Mouse (Mus musculus): ENCODE measurements around the gene Ubash3b. TPM values are rescaled to one million over a fixed set of nuclear protein-coding genes. Genes with fewer than 3 reads are reported as not detected.

Gene Ubash3b
- polyA plus RNA-seq, 1 experiment from 2014 or later = 8.3 TPM

- Histone ChIP-seq H3K4me1 (replicated peaks; ENCODE audit: control insufficient read depth, insufficient read depth, low read length) (peaks cover 15% of the 10 kb centered on the region), H3K9ac (ENCODE audit: low read length) (peak overlapping the region; percentile 72; the same call in 1 of the 2 replicates), H3K27me3 (ENCODE audit: control insufficient read depth, insufficient read depth, low read length) (peaks cover 13% of the 10 kb centered on the region), H3K36me3 (ENCODE audit: control insufficient read depth, insufficient read depth, low read length) (no peaks in the 10 kb centered on the region), H3K4me3 (ENCODE audit: low read depth, low read length) (peak overlapping the region; percentile 76), H3K4me2 (ENCODE audit: low read depth, low read length, severe bottlenecking) (peak overlapping the region; percentile 88), H3K9me3 (ENCODE audit: control insufficient read depth, low read length) (no peaks in the 10 kb centered on the region), H3K27ac (ENCODE audit: low read depth, low read length) (no peak overlapping the region)
- no peak for ATAC-seq (replicated peaks; ENCODE audit: low FRiP score)
- DNase-seq (ENCODE audit: low spot score) = no peak
- 21% methylated on average over 15 of the region's 15 CpGs for WGBS
These were observed 3.5 kb downstream of the Ubash3b start for GRCm38 (mm10) chr9:41157872-41158567.

GRCm38 (mm10) chr9:41157020-41157871 is 4.3 kb downstream of the Ubash3b start:
- WGBS = under 1% methylated on average over 76 of the region's 82 CpGs
- peak; percentile 89 for ATAC-seq (replicated peaks; ENCODE audit: low FRiP score)

GRCm38 (mm10) chr9:41156720-41157019 is 4.8 kb downstream of the Ubash3b start:
- WGBS = under 1% methylated on average over 20 of the region's 20 CpGs
- no peaks in the 10 kb centered on the region for H3K9me3 ChIP-seq (ENCODE audit: control insufficient read depth, low read length)
- H3K27ac ChIP-seq (ENCODE audit: low read depth, low read length) = no peak overlapping the region
- peaks cover 13% of the 10 kb centered on the region for H3K27me3 ChIP-seq (ENCODE audit: control insufficient read depth, insufficient read depth, low read length)
- H3K4me1 ChIP-seq (replicated peaks; ENCODE audit: control insufficient read depth, insufficient read depth, low read length) = peaks cover 17% of the 10 kb centered on the region
- H3K4me2 ChIP-seq (ENCODE audit: low read depth, low read length, severe bottlenecking) = peak overlapping the region; percentile 88
- no peak for DNase-seq (ENCODE audit: low spot score)
- H3K4me3 ChIP-seq (ENCODE audit: low read depth, low read length) = peak overlapping the region; percentile 76
- no peaks in the 10 kb centered on the region for H3K36me3 ChIP-seq (ENCODE audit: control insufficient read depth, insufficient read depth, low read length)
- ATAC-seq (replicated peaks; ENCODE audit: low FRiP score) = no peak
- peak overlapping the region; percentile 72 for H3K9ac ChIP-seq (ENCODE audit: low read length)

More at GRCm38 (mm10) chr9:41157020-41157871, 4.3 kb downstream of the Ubash3b start:
- Histone ChIP-seq H3K36me3 (ENCODE audit: control insufficient read depth, insufficient read depth, low read length) (no peaks in the 10 kb centered on the region), H3K4me1 (replicated peaks; ENCODE audit: control insufficient read depth, insufficient read depth, low read length) (peaks cover 15% of the 10 kb centered on the region), H3K9me3 (ENCODE audit: control insufficient read depth, low read length) (no peaks in the 10 kb centered on the region), H3K27me3 (ENCODE audit: control insufficient read depth, insufficient read depth, low read length) (peaks cover 13% of the 10 kb centered on the region), H3K9ac (ENCODE audit: low read length) (peak overlapping the region; percentile 72), H3K27ac (ENCODE audit: low read depth, low read length) (no peak overlapping the region), H3K4me3 (ENCODE audit: low read depth, low read length) (peak overlapping the region; percentile 76), H3K4me2 (ENCODE audit: low read depth, low read length, severe bottlenecking) (peak overlapping the region; percentile 88)
- peak; percentile 85 for DNase-seq (ENCODE audit: low spot score)

GRCm38 (mm10) chr9:41156006-41156719 is 5.3 kb downstream of the Ubash3b start:
- DNase-seq (ENCODE audit: low spot score) (no peak), ATAC-seq (replicated peaks; ENCODE audit: low FRiP score) (no peak)
- Histone ChIP-seq H3K9ac (ENCODE audit: low read length) (peak overlapping the region; percentile 72), H3K4me1 (replicated peaks; ENCODE audit: control insufficient read depth, insufficient read depth, low read length) (peaks cover 20% of the 10 kb centered on the region), H3K36me3 (ENCODE audit: control insufficient read depth, insufficient read depth, low read length) (no peaks in the 10 kb centered on the region), H3K27ac (ENCODE audit: low read depth, low read length) (no peak overlapping the region), H3K4me3 (ENCODE audit: low read depth, low read length) (peak overlapping the region; percentile 76), H3K9me3 (ENCODE audit: control insufficient read depth, low read length) (no peaks in the 10 kb centered on the region), H3K27me3 (ENCODE audit: control insufficient read depth, insufficient read depth, low read length) (peaks cover 13% of the 10 kb centered on the region), H3K4me2 (ENCODE audit: low read depth, low read length, severe bottlenecking) (peak overlapping the region; percentile 88)
- 13% methylated on average over 20 of the region's 20 CpGs for WGBS

GRCm38 (mm10) chr9:41153979-41154378 is 7.5 kb downstream of the Ubash3b start:
- Histone ChIP-seq H3K9me3 (ENCODE audit: control insufficient read depth, low read length) (no peaks in the 10 kb centered on the region), H3K36me3 (ENCODE audit: control insufficient read depth, insufficient read depth, low read length) (no peaks in the 10 kb centered on the region), H3K4me2 (ENCODE audit: low read depth, low read length, severe bottlenecking) (no peak overlapping the region), H3K4me3 (ENCODE audit: low read depth, low read length) (no peak overlapping the region), H3K9ac (ENCODE audit: low read length) (no peak overlapping the region), H3K27me3 (ENCODE audit: control insufficient read depth, insufficient read depth, low read length) (peaks cover 13% of the 10 kb centered on the region), H3K4me1 (replicated peaks; ENCODE audit: control insufficient read depth, insufficient read depth, low read length) (peaks cover 19% of the 10 kb centered on the region; the same call in 1 of the 2 replicates), H3K27ac (ENCODE audit: low read depth, low read length) (no peak overlapping the region)
- no peak for ATAC-seq (replicated peaks; ENCODE audit: low FRiP score)
- no peak for DNase-seq (ENCODE audit: low spot score)
- WGBS = 77% methylated on average over 1 of the region's 1 CpGs

GRCm38 (mm10) chr9:41153050-41153449 is 8.4 kb downstream of the Ubash3b start:
- Histone ChIP-seq H3K4me2 (ENCODE audit: low read depth, low read length, severe bottlenecking) (no peak overlapping the region), H3K9me3 (ENCODE audit: control insufficient read depth, low read length) (no peaks in the 10 kb centered on the region), H3K36me3 (ENCODE audit: control insufficient read depth, insufficient read depth, low read length) (no peaks in the 10 kb centered on the region), H3K27me3 (ENCODE audit: control insufficient read depth, insufficient read depth, low read length) (peaks cover 13% of the 10 kb centered on the region), H3K27ac (ENCODE audit: low read depth, low read length) (no peak overlapping the region), H3K4me1 (replicated peaks; ENCODE audit: control insufficient read depth, insufficient read depth, low read length) (peaks cover 19% of the 10 kb centered on the region; the same call in 1 of the 2 replicates), H3K4me3 (ENCODE audit: low read depth, low read length) (no peak overlapping the region), H3K9ac (ENCODE audit: low read length) (no peak overlapping the region)
- ATAC-seq (replicated peaks; ENCODE audit: low FRiP score) (no peak), DNase-seq (ENCODE audit: low spot score) (no peak)
- 58% methylated on average over 5 of the region's 5 CpGs for WGBS

GRCm38 (mm10) chr9:41151491-41151890 is 10.0 kb downstream of the Ubash3b start:
- Histone ChIP-seq H3K4me3 (ENCODE audit: low read depth, low read length) (no peak overlapping the region), H3K9me3 (ENCODE audit: control insufficient read depth, low read length) (no peaks in the 10 kb centered on the region), H3K36me3 (ENCODE audit: control insufficient read depth, insufficient read depth, low read length) (no peaks in the 10 kb centered on the region), H3K9ac (ENCODE audit: low read length) (no peak overlapping the region), H3K27me3 (ENCODE audit: control insufficient read depth, insufficient read depth, low read length) (peaks cover 10% of the 10 kb centered on the region), H3K4me2 (ENCODE audit: low read depth, low read length, severe bottlenecking) (no peak overlapping the region), H3K4me1 (replicated peaks; ENCODE audit: control insufficient read depth, insufficient read depth, low read length) (peaks cover 16% of the 10 kb centered on the region), H3K27ac (ENCODE audit: low read depth, low read length) (no peak overlapping the region)
- DNase-seq (ENCODE audit: low spot score) (no peak), ATAC-seq (replicated peaks; ENCODE audit: low FRiP score) (0 out of 2 replicates have a peak, but pooled peaks have one; percentile 39)
- 67% methylated on average over 4 of the region's 4 CpGs for WGBS

GRCm38 (mm10) chr9:41149896-41150295 is 11.6 kb downstream of the Ubash3b start:
- Histone ChIP-seq H3K4me3 (ENCODE audit: low read depth, low read length) (no peak overlapping the region), H3K27me3 (ENCODE audit: control insufficient read depth, insufficient read depth, low read length) (no peaks in the 10 kb centered on the region), H3K9ac (ENCODE audit: low read length) (no peak overlapping the region), H3K9me3 (ENCODE audit: control insufficient read depth, low read length) (no peaks in the 10 kb centered on the region), H3K36me3 (ENCODE audit: control insufficient read depth, insufficient read depth, low read length) (no peaks in the 10 kb centered on the region), H3K4me2 (ENCODE audit: low read depth, low read length, severe bottlenecking) (no peak overlapping the region), H3K4me1 (replicated peaks; ENCODE audit: control insufficient read depth, insufficient read depth, low read length) (peaks cover 12% of the 10 kb centered on the region), H3K27ac (ENCODE audit: low read depth, low read length) (no peak overlapping the region)
- ATAC-seq (replicated peaks; ENCODE audit: low FRiP score) (no peak), DNase-seq (ENCODE audit: low spot score) (no peak)
- WGBS = 76% methylated on average over 2 of the region's 2 CpGs
